Mouse (Mus musculus) myocyte (in vitro differentiated cells): ENCODE measurements around the gene Mms19. TPM values are rescaled to one million over a fixed set of nuclear protein-coding genes. Genes with fewer than 3 reads are reported as not detected.
A peak's percentile ranks its signal among the peaks of the same experiment; 100 is the strongest.

Experiments
- H3K27me3 ChIP-seq: one replicate; pipeline ENCODE4 v1.6.1; 2011; ENCODE audit not compliant: control insufficient read depth, insufficient read depth, insufficient read length
- H3K36me3 ChIP-seq: one replicate; pipeline ENCODE4 v1.6.1; 2011; ENCODE audit not compliant: control insufficient read depth, insufficient read depth
- H3K4me2 ChIP-seq: one replicate; pipeline ENCODE4 v1.6.1; 2011; ENCODE audit warnings: low read depth, control low read depth
- H3K4me3 ChIP-seq: one replicate; pipeline ENCODE4 v1.5.1; 2011; ENCODE audit warnings: mild to moderate bottlenecking, control low read depth, moderate library complexity
- H3K79me2 ChIP-seq: one replicate; pipeline ENCODE4 v1.6.1; 2011; ENCODE audit not compliant: control insufficient read depth, insufficient read depth
- H3ac ChIP-seq: one replicate; pipeline ENCODE4 v1.6.1; 2011; ENCODE audit not compliant: control insufficient read depth, insufficient read length
- CEBPB ChIP-seq: IDR thresholded peaks from 2 replicates; pipeline ENCODE4 v1.6.1; 2011; ENCODE audit warnings: mild to moderate bottlenecking, moderate library complexity; ENCODE audit not compliant: poor library complexity, insufficient read depth, severe bottlenecking
- E2F4 ChIP-seq: IDR thresholded peaks from one replicate; pipeline ENCODE4 v1.6.1; 2011; ENCODE audit warnings: mild to moderate bottlenecking, control low read depth, moderate library complexity; ENCODE audit not compliant: insufficient read depth
- MAX ChIP-seq: IDR thresholded peaks from one replicate; pipeline ENCODE4 v1.6.1; 2011; ENCODE audit warnings: low read depth, mild to moderate bottlenecking, control low read depth
- MYOD1 ChIP-seq, 3 experiments: IDR thresholded peaks; one replicate each; pipeline ENCODE4 v1.6.1; 2011; ENCODE audit warnings: control low read depth in 2 of 3, low read depth in 2 of 3, mild to moderate bottlenecking in 2 of 3, moderate library complexity in 1 of 3; ENCODE audit not compliant: insufficient read length in 2 of 3, control insufficient read depth in 1 of 3
- MYOG ChIP-seq, 3 experiments: IDR thresholded peaks; one replicate each; pipeline ENCODE4 v1.6.1; 2011; ENCODE audit warnings: control low read depth in 2 of 3, low read depth in 2 of 3, mild to moderate bottlenecking in 2 of 3; ENCODE audit not compliant: insufficient read length in 2 of 3, control insufficient read depth in 1 of 3, insufficient read depth in 1 of 3
- POLR2A ChIP-seq: IDR thresholded peaks from one replicate; pipeline ENCODE4 v1.6.1; 2011; ENCODE audit warnings: low read depth, mild to moderate bottlenecking, control low read depth, moderate library complexity; ENCODE audit not compliant: insufficient read length
- POLR2AphosphoS2 ChIP-seq: IDR thresholded peaks from one replicate; pipeline ENCODE4 v1.6.1; 2011; ENCODE audit warnings: low read depth, control low read depth; ENCODE audit not compliant: insufficient read length
- REST ChIP-seq: IDR thresholded peaks from one replicate; pipeline ENCODE4 v1.6.1; 2011; ENCODE audit warnings: mild to moderate bottlenecking, control low read depth, moderate library complexity; ENCODE audit not compliant: insufficient read depth, insufficient read length
- SRF ChIP-seq: IDR thresholded peaks from one replicate; pipeline ENCODE4 v1.6.1; 2011; ENCODE audit warnings: low read depth; ENCODE audit not compliant: control insufficient read depth, insufficient read length
- TCF12 ChIP-seq: IDR thresholded peaks from one replicate; pipeline ENCODE4 v1.6.1; 2011; ENCODE audit warnings: mild to moderate bottlenecking, control low read depth; ENCODE audit not compliant: poor library complexity, insufficient read depth, severe bottlenecking
- TCF3 ChIP-seq: IDR thresholded peaks from one replicate; pipeline ENCODE4 v1.6.1; 2011; ENCODE audit warnings: low read depth, control low read depth; ENCODE audit not compliant: insufficient read length
- USF1 ChIP-seq: IDR thresholded peaks from one replicate; pipeline ENCODE4 v1.6.1; 2011; ENCODE audit warnings: low read depth, mild to moderate bottlenecking, control low read depth, moderate library complexity
- polyA plus RNA-seq: library from polyadenylated mRNA; unstranded; fragments of >200 nt; fragmentation: generic; extraction: Trizol; gene quantifications from one replicate; pipeline ENCODE4 v1.2.1, GENCODE M21; 2012; ENCODE audit warnings: missing spikeins

Mms19 gene
- polyA plus RNA-seq, 1 experiment = 34.2 TPM

DNA sequence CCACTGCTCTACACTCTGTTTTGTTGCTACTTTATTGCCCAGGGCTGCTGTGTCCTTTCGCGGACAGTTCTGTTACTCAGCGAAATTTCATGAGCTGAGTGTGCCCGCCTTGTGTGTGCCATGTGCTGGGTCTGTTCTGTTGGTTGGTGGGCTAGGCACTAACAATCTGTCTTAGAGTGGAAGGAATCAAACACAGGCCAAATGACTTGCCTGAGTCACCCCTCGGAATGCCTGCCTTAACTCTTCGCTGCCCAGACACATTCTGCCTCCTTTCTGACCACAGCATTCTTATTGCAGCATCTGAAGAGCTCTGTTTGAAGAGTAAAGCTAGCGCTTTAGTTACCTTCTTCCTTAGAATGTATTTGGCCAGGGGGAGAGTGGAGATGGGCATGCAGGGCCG lies 25.6 kb upstream of the Mms19 start:
- peak; percentile 15 for TF ChIP-seq POLR2AphosphoS2
- TF ChIP-seq REST = no peak
- no peak for TF ChIP-seq SRF

GRCm38 (mm10) chr19:42005616-42006015 lies 24.7 kb upstream of the Mms19 start:
- Histone ChIP-seq H3ac (no peak overlapping the region), H3K4me2 (peak overlapping the region; percentile 44), H3K27me3 (no peaks in the 10 kb centered on the region), H3K36me3 (no peaks in the 10 kb centered on the region), H3K79me2 (peaks cover 97% of the 10 kb centered on the region), H3K4me3 (no peak overlapping the region)
- no peak for TF ChIP-seq SRF
- TF ChIP-seq CEBPB = peak; percentile 64; the same call in 1 of the 2 replicates
- TF ChIP-seq POLR2AphosphoS2 = no peak
- TF ChIP-seq MAX = no peak

More for the DNA sequence above, 25.6 kb upstream of the Mms19 start:
- no peak overlapping the region for H3ac ChIP-seq
- H3K36me3 ChIP-seq = no peaks in the 10 kb centered on the region
- no peaks in the 10 kb centered on the region for H3K27me3 ChIP-seq
- H3K4me3 ChIP-seq = no peak overlapping the region
- H3K4me2 ChIP-seq = peak overlapping the region; percentile 44
- H3K79me2 ChIP-seq = peaks cover 94% of the 10 kb centered on the region

GRCm38 (mm10) chr19:42004258-42004657 lies 23.3 kb upstream of the Mms19 start:
- Histone ChIP-seq H3K27me3 (no peaks in the 10 kb centered on the region), H3K36me3 (no peaks in the 10 kb centered on the region), H3ac (no peak overlapping the region), H3K79me2 (peaks cover 92% of the 10 kb centered on the region), H3K4me3 (no peak overlapping the region), H3K4me2 (no peak overlapping the region)
- no peak for TF ChIP-seq TCF12
- no peak for TF ChIP-seq CEBPB
- TF ChIP-seq POLR2AphosphoS2 = no peak
- no peak for TF ChIP-seq POLR2A
- no peak for TF ChIP-seq REST
- TF ChIP-seq E2F4 = no peak
- TF ChIP-seq MAX = no peak
- TF ChIP-seq MYOD1 (IDR thresholded peaks at IDR 0.05; ENCODE audit: control insufficient read depth in 1 of 3, insufficient read length in 2 of 3, low read depth in 2 of 3) = no peak
- TF ChIP-seq USF1 = no peak
- no peak for TF ChIP-seq TCF3
- TF ChIP-seq SRF = no peak
- TF ChIP-seq MYOG (IDR thresholded peaks at IDR 0.05; ENCODE audit: control insufficient read depth in 1 of 3, insufficient read depth in 1 of 3, insufficient read length in 2 of 3, low read depth in 2 of 3) = no peak

DNA sequence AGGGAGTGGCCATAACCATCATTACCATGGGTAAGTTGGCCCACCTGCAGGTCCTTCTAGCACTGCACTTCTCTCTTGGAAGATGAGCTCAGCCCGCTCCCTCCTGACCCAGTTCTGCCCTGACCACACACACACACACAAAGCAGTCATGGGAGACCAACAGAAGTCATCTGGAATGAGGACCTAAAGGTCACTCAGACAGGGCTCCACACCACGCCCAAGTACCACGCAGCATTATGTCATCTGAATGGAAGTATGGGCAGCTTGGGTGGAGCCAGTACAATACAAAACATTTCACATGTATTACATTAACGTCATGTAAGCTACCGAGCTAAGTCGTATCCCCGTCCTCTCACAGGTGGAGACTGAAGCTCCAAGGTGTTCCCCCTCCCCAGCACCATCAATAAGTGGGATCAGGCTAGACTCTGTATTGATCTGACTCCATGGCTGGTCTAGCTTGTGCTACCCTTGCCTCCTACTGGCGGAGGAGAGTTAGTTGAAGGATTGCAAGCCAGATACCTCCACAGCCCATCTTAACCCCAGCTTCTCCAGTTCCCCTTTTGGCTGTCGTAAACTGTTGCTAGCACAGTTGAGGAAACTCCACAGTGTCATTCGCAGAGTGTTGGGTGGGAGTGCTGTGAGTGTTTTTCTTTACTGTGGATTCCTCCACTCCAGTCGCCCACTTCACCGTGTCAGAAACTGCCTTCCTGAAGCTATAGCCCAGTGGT lies 20.5 kb upstream of the Mms19 start:
- Histone ChIP-seq H3K4me3 (no peak overlapping the region), H3K27me3 (no peaks in the 10 kb centered on the region), H3ac (no peak overlapping the region), H3K4me2 (peak overlapping the region; percentile 62), H3K36me3 (no peaks in the 10 kb centered on the region), H3K79me2 (peaks cover 85% of the 10 kb centered on the region)
- TF ChIP-seq E2F4 = no peak
- TF ChIP-seq POLR2A = peak; percentile 11
- TF ChIP-seq MYOD1 (IDR thresholded peaks at IDR 0.05; ENCODE audit: control insufficient read depth in 1 of 3, insufficient read length in 2 of 3, low read depth in 2 of 3) = peak in 1 of 3 experiments; percentile 35

- Histone ChIP-seq H3K79me2 (peaks cover 85% of the 10 kb centered on the region), H3K27me3 (no peaks in the 10 kb centered on the region), H3K36me3 (peaks cover 3% of the 10 kb centered on the region), H3K4me3 (no peak overlapping the region), H3K4me2 (peak overlapping the region; percentile 62), H3ac (no peak overlapping the region)
- TF ChIP-seq USF1 = no peak
- TF ChIP-seq TCF3 = peak; percentile 77
- no peak for TF ChIP-seq REST
- no peak for TF ChIP-seq SRF
- TF ChIP-seq TCF12 = peak; percentile 99
- peak; percentile 96 to 98 (median 97) for TF ChIP-seq MYOD1 (IDR thresholded peaks at IDR 0.05; ENCODE audit: control insufficient read depth in 1 of 3, insufficient read length in 2 of 3, low read depth in 2 of 3)
- TF ChIP-seq E2F4 = no peak
- peak; percentile 43 to 99 (median 91) for TF ChIP-seq MYOG (IDR thresholded peaks at IDR 0.05; ENCODE audit: control insufficient read depth in 1 of 3, insufficient read depth in 1 of 3, insufficient read length in 2 of 3, low read depth in 2 of 3)
- no peak for TF ChIP-seq CEBPB
- no peak for TF ChIP-seq POLR2AphosphoS2
- no peak for TF ChIP-seq MAX
- TF ChIP-seq POLR2A = no peak
Observed at GRCm38 (mm10) chr19:42000446-42000958, 19.5 kb upstream of the Mms19 start.
